Mouse (Mus musculus) cerebellum, adult 2 months (tissue): ENCODE measurements around the gene Orm3.

ENCODE experiments used
- CTCF ChIP-seq: fragments of 200-500 bp; IDR thresholded peaks from 2 replicates; pipeline ENCODE4 v1.5.1; 2011; ENCODE audit warnings: low read depth, mild to moderate bottlenecking, control low read depth, low read length, moderate library complexity, borderline replicate concordance; ENCODE audit not compliant: insufficient read depth
- POLR2A ChIP-seq: fragments of 200-500 bp; IDR thresholded peaks from 2 replicates; pipeline ENCODE4 v1.6.1; 2011; ENCODE audit warnings: low read length, control low read depth, borderline replicate concordance; ENCODE audit not compliant: insufficient read depth

DNA sequence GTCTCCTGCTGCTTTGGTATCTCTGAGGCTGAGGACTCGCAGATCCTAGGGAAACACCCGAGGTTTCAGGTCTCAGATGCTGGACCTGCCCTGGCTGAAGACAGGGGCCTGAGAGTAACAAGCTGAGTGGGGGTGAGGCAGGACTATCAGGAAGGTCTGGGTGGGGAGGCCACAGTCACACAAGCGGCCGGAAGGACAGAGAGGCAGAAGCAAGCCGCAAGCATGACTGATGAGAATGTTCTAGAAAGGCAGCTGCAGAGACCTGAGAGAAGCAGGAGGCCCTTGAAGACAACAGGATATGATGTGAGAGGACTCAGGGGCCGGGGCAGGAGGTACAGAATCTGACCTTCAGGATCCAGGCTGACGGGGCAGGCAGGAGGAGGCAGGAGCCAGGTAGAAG lies 48.2 kb downstream of the Orm3 start:
- TF ChIP-seq CTCF, result no peak
- no peak for TF ChIP-seq POLR2A
